Mouse (Mus musculus): ENCODE measurements around the gene Fetub.

GRCm38 (mm10) chr16:22938541-22938940 lies 20.4 kb downstream of the Fetub start:
- no peak for TF ChIP-seq POLR2A (IDR thresholded peaks at IDR 0.05; ENCODE audit: low read depth, low read length)
- TF ChIP-seq CTCF (conservative IDR thresholded peaks at IDR 0.05; ENCODE audit: insufficient read depth, insufficient read length, low read depth, low read length) = no peak

Data from kidney, adult 2 months (tissue).